Mouse (Mus musculus) lung, postnatal 10 days (tissue): ENCODE data around the gene Cdk5.

Experiments
- DNase-seq: peaks from one replicate; pipeline ENCODE4 v3.0.0; 2021

The Cdk5 gene

DNA sequence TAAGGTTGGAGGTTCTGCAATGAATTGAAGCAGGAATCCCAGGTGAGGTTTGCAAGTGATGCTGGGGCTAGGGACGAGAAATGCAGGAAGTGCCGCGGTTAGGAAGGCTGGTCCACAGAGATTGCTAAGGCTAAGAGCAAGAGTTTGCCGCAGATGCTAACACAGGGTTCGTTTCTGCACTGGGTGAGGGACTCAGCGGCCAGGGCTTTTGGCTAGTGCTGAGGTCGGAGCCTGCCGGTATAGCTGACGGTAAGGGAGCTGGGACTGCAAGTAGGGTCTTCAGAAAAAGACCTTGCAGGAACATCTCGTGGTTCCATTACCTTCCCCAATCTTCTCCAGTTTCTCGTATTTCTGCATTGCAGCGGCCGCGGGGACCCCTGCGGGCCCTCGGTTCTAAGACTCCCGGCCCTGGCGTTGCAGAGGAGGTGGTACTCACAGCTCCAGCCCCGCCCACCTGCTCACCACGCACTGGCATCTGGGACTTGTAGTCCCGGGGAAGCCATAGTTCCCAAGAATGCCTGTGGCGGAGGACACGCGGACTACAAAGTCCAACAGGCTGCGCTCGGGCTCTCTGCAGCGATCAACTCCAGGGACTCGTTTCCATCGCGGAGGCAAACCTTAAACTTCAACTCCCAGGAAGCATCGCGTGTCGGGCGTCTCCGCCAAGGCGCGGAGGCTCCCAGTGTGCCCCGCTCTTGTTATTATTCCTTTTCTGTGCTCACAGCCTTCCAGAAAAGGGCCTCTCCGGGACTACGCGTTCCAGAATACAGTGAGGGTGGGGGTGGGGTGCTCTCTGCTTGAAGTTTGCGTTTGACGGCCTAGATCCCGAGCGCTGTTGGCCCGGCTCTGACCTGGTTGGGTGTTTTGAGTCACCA, at the start of gene Cdk5, which contains the start of gene Slc4a2:
Gene Cdk5 (minus strand): TSS at position 402 of the 875 bp plus-strand sequence.
Gene Slc4a2 (plus strand): TSS at position 709 of the 875 bp plus-strand sequence.
- peak; percentile 99 for DNase-seq

DNA sequence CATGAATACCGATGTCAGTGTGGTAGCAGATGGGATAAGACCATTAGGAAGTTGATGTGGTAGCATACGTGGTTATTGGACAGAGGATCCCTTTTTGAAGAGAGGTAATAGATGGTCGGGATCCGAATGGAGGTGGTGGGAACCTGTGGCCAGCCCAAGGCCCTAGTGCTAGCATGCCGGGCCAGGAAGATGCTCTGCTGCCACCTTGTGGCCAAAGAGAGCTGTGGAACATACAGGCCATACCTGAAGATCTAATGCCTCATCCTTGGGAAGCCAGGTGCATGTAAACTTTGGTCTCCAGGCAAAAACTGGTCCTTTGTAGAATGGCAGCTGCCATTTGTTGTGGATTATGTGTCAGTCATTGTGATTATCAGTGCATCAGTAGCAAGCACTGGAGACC, 47.3 kb upstream of the Cdk5 start:
- DNase-seq: peak; percentile 83

DNA sequence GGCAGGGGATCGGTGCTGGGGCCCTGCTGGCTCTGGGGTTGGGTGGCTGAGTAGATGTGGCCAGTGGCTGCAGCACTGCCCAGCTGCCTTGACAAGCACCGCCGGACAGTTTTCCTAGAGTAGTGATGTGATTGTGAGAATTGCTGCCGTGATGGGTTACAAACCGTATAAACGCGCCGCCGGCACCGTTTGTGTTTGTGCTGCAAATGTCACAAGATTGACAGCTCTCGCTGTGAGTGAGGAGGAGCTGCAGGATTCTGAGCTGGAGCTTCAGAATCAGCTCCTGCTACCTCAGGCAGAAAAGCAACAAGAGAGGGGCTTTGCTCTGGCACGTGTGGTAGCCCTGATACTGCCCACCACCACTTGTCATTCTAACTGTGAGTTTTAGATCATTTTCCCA, 43.4 kb upstream of the Cdk5 start:
- DNase-seq: no peak

DNA sequence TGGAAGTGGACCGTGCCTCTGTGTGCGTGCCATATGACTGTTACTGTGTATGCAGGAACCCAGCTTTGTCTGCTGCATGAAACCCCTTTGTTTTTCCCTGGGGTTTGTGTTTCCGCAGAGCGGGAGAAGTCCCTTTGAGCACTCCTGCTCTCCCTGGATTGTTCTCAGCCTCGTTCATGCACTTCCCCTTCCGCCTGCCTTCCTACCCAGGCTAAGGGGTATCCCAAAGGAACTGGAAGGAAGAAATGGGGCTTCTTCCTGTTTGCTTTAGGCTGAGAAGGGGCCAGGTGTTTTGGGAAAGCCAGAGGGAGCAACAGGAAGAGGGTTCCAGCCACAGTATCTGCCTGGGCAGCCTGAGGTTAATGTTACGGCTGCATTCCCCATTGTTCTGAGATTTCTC, 32.3 kb upstream of the Cdk5 start:
- DNase-seq: no peak

DNA sequence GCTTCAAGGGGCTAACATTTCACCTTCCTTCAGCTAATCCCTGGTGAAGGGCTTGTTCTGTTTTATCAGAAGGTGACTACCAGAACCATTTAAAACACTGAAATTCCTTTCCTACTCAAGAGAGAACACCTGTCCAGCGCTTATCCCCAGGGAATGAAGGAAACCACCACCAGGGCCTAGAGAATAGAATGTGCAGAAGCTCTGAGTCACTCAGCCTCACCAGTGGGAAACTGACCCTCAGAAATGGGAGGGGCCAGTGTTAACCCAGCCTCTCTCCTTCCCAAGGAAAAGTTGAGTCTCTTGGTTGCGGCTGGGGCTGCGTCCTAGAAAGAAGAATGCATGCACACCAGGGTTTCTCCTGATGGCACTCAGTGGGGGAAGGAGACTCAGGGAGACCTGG, 31.7 kb upstream of the Cdk5 start:
- peak; percentile 19 for DNase-seq

DNA sequence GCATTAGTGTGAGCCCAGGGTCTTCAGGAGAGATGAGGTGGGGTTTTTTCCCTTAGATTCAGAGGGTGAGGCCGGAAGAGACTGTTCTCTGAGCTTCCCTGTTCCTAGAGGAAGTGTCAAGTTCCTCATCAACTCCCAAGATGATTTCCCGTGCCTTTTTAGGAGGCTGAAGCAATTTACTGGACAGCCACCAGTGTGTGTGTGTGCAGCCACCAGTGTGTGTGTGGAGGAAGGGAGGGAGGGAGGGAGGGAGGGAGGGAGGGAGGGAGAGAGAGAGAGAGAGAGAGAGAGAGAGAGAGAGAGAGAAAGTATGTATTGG, 30.6 kb upstream of the Cdk5 start:
- no peak for DNase-seq

DNA sequence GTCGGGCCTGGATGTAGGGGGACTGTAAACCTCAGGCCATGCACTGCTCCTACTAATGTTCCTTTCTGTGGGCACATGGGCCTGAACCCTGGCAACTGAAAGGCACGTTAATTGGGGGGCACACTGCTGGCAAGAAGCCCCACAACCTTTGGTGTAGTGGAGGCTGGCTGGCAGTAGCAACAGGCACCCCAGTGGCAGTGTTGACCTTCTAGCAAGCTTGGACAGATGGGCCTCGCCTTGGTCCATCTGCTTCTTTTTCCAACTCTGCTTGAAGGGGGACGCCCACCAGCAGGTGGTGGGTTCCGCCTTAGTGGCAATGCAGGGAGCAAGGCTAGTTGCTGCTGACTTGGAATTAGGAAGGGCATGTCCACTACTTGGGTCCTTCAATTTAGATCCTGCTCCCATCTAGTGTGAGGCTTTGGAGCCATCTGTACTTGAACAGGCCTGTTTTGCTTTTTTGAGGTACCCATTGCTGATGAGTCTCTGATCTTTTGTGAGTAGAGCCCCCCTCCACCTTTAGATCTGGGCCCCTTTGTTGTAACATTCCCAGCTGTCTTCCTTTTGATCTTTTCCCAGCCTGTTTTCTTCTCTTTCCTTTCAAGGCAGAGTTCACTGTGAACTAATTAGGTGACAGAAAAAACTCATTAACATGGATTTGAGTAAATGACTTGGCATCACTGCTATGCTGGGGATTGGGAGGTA, 30.1 kb upstream of the Cdk5 start:
- DNase-seq: no peak

DNA sequence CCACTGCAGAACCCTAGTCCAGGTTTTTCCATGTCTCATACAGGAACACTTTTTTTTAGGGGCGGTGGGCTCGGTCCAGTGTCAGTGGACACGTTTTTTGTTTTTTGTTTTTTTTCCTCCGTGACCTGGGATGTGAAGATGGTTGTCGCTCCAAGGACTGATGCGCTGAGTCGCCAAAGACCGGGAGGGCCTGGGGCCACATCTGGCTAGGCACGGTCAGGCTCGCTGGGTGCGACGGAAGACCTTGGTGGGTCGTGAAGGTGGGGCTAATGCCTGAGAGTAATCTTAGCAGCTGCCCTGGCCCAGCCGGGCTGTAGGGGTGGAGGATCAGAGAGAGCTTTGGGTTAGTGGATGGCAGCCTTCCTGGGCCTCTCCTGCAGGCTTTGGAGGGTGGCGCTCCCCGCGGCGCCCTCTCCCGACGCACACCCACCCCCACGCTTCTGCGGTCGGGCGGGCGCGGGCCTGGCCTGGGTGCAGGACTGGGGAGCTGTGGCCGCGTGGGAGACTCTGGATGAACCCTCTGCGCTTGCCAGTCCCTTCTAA, 29.4 kb upstream of the Cdk5 start:
- peak; percentile 39 for DNase-seq

DNA sequence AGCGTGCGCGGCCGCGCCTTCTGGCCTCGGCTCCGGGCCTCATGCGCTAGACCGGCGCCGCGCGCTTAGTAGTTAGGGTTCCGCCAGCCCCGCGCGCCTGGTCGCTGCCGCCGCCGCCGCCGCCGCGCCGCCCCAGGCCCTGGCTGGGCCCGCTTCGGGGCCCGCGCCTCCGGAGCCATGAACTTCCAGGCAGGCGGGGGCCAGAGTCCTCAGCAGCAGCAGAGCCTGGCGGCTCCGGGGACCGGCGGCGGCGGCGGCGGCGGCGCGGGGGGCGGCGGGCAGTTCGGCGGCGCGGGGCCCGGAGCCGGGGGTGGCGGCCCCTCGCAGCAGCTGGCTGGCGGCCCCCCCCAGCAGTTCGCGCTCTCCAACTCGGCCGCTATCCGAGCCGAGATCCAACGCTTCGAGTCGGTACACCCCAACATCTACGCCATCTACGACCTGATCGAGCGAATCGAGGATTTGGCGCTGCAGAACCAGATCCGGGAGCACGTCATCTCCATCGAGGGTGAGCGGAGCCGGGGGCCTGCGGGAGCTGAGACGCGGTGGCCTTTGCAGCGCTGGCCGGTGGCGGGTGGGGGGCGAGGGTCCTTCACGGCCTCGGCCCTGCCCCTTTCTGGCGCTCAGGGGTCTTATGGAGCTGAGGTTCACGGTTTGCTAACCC, 28.8 kb upstream of the Cdk5 start, which contains the start of gene Agap3:
Gene Agap3 (plus strand): TSS at position 148 of the 661 bp plus-strand sequence.
- DNase-seq: peak; percentile 53

DNA sequence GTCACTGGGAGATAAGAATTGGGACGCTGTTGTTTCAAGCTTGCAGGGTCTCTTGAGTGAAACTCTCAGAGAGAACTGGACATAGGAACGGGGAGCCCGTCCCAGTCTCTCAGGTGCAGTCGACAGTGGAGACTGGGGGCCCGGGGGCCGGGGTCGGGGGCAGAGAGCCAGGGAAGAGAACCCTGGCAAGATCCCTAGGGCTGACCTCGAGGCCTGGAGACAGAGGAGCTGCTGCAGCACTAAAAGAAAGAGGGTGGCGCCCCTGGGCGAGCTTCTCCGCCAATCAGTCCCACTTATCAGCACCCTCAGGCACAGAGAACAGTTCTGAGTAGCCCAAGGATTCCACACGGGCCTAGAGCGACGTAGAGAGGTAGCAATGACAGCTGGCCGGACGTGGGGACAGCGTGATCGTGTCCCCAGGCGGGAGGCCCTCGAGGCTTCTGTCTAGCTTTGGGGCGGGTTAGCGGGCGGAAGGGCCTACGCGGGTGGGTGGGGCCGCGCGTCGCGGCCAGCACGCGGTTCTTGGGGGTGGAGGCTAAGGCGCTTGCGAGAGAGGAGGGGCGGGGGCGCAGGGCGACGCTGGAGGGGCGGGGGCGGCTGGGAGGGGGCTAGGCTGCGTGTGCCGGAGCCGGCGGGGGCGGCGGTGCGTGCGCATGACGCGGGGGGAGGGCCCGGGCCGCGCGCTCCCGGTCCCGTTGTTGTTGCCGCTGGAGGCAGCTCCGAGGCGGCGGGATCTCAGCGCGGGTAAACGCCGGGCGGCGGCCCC, 28.1 kb upstream of the Cdk5 start:
- DNase-seq: peak; percentile 92

DNA sequence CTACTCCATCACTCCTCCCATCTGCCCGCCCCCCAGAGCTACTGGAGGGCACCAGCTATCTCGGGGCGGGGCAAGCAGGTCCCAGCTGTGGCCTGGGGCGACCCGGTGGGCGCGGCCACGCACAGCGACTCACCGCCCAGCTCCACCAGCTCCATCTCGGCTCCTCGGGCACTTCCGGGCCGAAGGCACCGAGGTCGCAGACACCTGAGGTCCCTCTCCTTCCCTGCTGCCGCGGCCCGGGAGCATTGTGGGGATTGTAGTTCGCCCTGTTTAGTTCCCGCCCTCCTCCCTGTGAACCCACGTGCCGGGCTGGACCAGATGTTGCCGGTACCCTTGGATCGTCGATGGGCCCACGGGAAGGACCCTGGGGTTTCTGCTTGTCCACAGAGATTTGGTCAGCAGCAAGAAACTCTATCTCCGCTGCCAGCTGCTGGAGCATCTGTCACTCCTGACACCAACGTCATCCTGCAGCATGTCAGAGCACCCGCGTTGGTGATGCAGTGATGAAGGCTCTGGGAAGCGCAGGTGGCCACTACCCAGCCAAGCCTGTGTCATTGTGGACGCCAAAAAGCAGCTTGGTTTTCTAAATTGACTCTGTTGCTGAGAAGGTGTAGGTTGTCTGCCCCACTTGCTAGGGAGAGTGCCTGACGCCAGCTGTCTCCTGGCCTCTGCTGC, 24.4 kb upstream of the Cdk5 start, which contains the start of gene Tmub1:
Gene Tmub1 (minus strand): TSS at position 231 of the 675 bp plus-strand sequence.
- DNase-seq: peak; percentile 88

DNA sequence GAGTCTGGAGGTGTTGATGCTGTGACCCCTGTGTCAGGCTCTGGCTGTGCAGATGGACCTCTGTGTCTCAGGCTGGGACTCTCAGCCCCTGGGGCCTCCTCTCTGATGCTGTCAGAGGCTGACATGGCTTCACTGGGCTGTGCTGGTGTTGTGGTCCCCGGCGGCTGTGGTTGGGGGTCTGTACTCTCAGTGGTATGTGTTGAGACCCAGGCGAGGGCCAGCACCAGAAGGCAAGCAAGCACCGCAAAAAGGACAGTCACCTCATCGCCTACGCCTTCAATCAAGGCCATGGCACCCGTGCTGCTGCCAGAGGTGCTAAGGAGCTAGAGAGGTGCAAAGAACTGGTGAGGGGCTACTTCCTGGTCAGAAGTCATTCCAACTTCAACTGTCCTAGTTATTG, 23.3 kb upstream of the Cdk5 start:
- no peak for DNase-seq

DNA sequence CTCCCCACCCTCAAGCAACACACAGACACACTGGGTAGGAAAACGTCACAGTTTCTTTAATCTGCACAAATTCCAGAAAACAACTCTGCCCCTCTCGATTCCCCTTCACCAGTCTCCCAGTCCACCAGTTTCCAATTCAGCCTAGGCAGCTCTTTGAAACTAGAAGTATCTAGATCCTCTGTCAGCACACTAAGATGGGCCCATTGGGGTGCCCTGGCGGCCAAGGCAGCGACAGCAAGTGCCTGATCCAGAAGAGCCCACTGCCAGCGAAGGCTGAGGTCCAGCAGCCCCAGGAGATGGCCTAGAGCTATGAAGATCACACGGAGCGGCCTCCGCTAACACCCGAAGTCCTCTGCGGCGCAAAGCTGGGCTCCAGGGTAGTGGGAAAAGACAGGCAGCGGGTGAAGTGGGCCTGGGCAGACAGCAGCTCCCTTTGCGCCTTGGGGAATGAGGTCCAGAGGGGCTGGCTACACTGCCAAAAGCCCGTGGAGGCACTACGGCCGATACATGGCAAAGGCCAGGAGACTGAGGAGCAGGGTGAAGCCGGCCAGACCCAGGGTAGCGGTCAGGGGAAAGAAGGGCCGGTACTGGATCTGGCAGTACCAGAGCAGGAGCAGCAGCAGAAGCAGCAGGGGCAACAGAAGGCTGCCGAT, 22.2 kb upstream of the Cdk5 start:
- peak; percentile 16 for DNase-seq

DNA sequence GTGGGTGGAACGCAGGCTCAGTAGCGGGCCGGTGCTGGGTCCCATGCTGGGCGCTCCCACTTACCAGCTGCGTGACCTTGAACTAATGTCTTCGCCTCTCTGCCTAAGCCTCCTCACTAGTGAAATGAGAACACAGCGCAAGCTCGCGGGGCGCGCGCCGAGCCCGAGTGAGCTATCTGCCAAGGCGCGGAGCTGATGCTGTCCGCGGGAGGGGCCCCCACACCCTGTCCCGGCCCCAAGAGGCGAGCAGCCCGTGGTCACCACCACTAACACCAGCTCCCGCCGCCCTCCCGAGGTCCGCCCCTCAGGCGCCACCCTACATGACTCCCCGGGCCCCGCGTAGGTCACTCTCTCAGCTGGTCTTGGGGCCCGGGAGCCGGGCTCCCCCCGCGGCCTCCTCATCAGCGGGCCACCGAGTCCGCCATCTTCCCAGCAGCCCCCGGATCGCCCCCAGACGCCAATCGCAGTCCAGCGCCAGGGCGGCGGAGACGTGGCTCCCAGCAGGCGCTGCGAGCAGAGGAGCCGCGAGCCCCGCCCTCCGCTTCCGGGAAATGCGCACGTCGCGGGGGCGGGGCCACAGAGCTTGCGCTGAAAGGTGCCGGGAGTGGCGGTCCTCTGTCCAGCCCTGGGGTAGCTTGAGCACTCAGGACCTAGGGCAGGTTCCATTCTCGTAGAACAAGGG, 21.6 kb upstream of the Cdk5 start, which contains the start of gene Fastk:
Gene Fastk (minus strand): TSS at position 542 of the 682 bp plus-strand sequence.
- DNase-seq: peak; percentile 95

DNA sequence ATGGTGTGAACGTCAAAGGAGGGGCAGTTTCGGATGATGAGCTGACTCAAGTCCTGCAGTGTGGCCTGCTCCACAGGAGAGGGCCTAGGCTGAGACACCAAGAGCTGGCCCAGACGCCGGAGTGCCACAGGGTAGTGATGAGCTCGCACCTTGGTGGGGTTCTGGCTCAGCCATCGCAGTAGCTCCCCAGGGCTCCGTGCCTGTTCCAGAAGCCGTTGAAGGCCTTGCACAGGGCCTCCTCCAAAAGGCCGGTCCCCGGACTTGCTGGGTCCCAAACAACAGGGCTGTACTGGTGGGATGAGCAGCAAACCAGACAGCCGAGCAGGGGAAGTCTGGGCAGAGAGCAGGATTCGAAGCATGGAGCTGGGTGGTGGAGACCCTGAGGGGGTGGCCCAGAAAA, 20.6 kb upstream of the Cdk5 start:
- DNase-seq: no peak

DNA sequence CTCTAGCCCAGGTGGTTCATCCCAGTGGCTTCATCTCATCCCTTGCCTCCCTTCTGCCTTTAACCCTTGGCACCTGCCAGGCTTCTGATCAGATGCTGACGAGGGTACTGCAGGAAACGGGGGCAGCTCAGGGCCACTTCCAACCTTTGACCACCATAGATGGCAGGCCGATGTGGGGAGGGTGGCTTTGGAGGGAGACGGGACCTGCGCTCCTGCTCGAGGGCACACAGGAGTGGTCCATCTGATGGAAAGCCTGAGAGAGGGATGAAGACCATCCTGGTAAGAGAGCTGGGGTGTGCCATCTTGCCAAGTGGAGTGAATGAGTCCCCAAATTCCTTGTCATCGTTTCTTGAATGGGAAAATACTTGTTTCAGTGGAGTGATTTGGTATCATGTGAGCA, 19.9 kb upstream of the Cdk5 start:
- no peak for DNase-seq

DNA sequence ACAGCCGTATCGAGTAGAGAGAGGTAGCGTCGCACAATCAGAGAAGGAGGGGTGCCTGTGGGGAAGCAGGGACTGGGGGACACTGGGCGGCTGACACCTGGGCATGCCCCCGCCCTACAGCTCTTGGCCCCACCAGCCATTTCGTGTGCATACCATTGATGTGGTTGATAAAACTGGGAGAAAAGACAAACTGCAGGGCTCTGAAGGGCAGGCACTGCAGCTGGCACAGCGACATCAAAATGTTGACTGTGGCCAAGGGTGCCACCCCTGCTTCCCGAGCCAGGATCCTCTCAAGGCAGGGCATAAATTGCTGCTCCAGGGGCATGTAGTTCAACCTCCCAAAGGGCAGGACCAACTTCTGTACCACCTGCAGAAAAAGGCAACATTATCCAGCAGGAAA, 18.7 kb upstream of the Cdk5 start:
- no peak for DNase-seq

DNA sequence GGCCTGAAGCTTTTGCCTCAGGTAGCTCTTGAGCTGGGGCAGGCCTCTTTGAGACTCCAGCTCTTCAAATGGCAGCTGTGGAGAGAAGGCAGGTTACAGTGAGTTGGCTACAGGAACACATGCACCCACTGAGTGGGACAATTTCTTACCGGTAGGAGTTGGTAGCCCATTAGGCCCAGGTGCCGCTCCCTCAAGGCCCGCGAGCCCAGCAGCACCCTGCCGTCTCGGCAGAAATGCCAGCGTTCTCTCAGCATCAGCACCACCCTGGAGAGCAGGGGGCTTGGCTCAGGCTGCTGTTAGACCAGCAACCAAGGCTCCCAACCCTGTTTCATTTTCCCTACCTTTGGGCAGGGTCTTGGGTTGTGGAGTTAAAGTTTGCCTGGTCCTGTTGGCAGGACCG, 17.9 kb upstream of the Cdk5 start:
- DNase-seq: no peak

DNA sequence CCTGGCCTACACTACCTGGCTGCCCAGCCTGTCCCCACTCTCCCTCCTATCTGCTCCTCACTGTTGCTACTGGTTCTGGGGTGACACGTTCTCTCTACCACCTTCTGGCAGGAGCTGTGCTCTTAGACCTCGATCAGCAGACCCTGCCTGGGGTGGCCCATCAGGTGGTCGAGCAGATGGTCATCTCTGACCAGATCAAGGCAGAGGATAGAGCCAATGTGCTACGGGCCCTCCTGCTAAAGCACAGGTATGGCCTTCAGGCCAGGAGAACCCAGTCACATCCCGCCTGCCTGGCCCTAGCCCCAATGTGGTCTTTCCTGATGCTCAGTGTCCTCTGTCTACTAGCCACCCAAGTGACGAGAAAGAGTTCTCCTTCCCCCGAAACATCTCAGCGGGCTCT, 10.7 kb upstream of the Cdk5 start:
- no peak for DNase-seq

DNA sequence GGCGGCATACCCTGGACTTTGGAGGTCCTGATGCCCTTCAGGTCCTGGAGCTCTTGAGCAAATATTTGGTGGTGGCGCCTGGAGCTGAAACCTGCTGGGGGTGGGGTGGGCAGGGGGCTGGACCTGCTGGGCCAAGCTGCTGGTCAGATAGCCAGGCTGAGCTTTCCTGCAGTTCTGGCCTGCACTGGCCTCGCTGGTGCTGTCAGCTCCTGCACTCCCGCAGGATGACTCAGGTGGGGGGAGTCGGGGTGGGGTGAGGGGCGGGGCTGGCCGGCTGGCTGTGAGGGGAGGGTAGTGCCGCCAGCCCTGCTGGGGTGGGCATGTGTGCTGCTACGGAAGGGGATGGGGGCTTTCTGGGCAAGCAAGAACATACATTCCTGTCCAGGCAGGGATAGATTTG, 5.3 kb upstream of the Cdk5 start:
- DNase-seq: no peak

DNA sequence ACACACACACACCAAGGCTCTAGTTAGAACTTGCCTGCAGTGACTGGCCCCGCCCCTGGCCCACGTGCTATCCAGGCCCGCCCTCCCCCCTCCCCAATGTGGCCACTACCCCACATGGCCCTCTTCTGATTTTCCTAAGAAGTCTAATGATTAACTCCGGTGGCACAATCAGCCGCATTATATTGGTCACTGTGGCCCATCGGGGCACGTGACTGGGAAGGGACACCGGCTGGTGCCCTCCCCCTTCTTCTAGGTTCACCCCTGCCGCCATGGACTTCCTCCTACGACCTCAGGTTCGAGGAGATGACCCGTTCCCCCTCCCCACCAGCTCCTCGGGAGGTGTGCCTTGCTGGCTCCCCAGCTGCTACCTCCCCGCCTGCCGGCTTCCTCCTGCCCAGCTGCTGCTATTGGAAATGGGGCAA, 4.7 kb upstream of the Cdk5 start:
- DNase-seq: peak; percentile 58
